Mouse (Mus musculus) gastrocnemius, postnatal 4 days (tissue): Measurements from ENCODE around the gene Tmem238l. TPM values are rescaled to one million over a fixed set of nuclear protein-coding genes. Genes with fewer than 3 reads are reported as not detected.

Experiments
- DNase-seq, 2 experiments: peaks; one replicate each; pipeline ENCODE4 v3.0.0; 2021 to 2022; ENCODE audit warnings: low spot score in 2 of 2, mixed read lengths in 2 of 2
- long read RNA-seq, 2 experiments: library from polyadenylated mRNA; stranded (forward); transcript quantifications; one replicate each; pipeline ENCODE4 v2.0.0; 2021
- total RNA-seq, 2 experiments: library from RNA; stranded (reverse); gene quantifications; 2 replicates each; pipeline ENCODE4 v1.2.3; 2021

The Tmem238l gene
- not detected for total RNA-seq
- long read RNA-seq, experiment 1, result 0 reads
- long read RNA-seq, experiment 2, result 0 reads

GRCm38 (mm10) chr11:66956303-66956702 is at the start of gene Tmem238l:
Gene Tmem238l (plus strand): TSS chr11:66956638.
- DNase-seq, result no peak

- no peak for DNase-seq
Observed at GRCm38 (mm10) chr11:66911811-66912210, 44.6 kb upstream of the Tmem238l start, which contains the start of gene Pirt. Gene Pirt (plus strand): TSS chr11:66911981.

- DNase-seq, result no peak
Observed at GRCm38 (mm10) chr11:66912531-66913458, 43.6 kb upstream of the Tmem238l start.

GRCm38 (mm10) chr11:66914249-66914648 is 42.2 kb upstream of the Tmem238l start:
- peak in 1 of 2 experiments; percentile 39 for DNase-seq

GRCm38 (mm10) chr11:66920012-66920411 is 36.4 kb upstream of the Tmem238l start:
- DNase-seq, result no peak

- no peak for DNase-seq
Observed at GRCm38 (mm10) chr11:66924095-66924823, 32.2 kb upstream of the Tmem238l start.

- no peak for DNase-seq
Observed at GRCm38 (mm10) chr11:66928311-66928710, 28.1 kb upstream of the Tmem238l start.

- no peak for DNase-seq
Observed at GRCm38 (mm10) chr11:66932827-66933599, 23.4 kb upstream of the Tmem238l start.

GRCm38 (mm10) chr11:66934428-66935173 is 21.8 kb upstream of the Tmem238l start:
- no peak for DNase-seq

GRCm38 (mm10) chr11:66942011-66942410 is 14.4 kb upstream of the Tmem238l start:
- DNase-seq, result no peak

- no peak for DNase-seq
Observed at GRCm38 (mm10) chr11:66945224-66945767, 11.1 kb upstream of the Tmem238l start.

- DNase-seq, result no peak
Observed at GRCm38 (mm10) chr11:66946521-66946920, 9.9 kb upstream of the Tmem238l start.

GRCm38 (mm10) chr11:66946922-66947321 is 9.5 kb upstream of the Tmem238l start:
- DNase-seq, result no peak

GRCm38 (mm10) chr11:66960797-66961196 is 4.4 kb downstream of the Tmem238l start:
- no peak for DNase-seq

GRCm38 (mm10) chr11:66961447-66962176 is 5.2 kb downstream of the Tmem238l start:
- no peak for DNase-seq

GRCm38 (mm10) chr11:66963462-66963861 is 7.0 kb downstream of the Tmem238l start:
- DNase-seq, result no peak

GRCm38 (mm10) chr11:66966500-66967116 is 10.2 kb downstream of the Tmem238l start:
- DNase-seq, result no peak

GRCm38 (mm10) chr11:66968575-66968974 is 12.1 kb downstream of the Tmem238l start:
- DNase-seq, result no peak

- DNase-seq, result no peak
Observed at GRCm38 (mm10) chr11:66973507-66973906, 17.1 kb downstream of the Tmem238l start.
